Mouse (Mus musculus): ENCODE results near the gene Gm43302. TPM values are rescaled to one million over a fixed set of nuclear protein-coding genes. Genes with fewer than 3 reads are reported as not detected.
"Not testable (repeated sequence)": the region's sequence is repeated elsewhere in the genome, so short reads cannot be mapped to it uniquely, and the experiment has no call there.

The Gm43302 gene
- polyA plus RNA-seq, 1 experiment from 2014 or later = not detected

DNA sequence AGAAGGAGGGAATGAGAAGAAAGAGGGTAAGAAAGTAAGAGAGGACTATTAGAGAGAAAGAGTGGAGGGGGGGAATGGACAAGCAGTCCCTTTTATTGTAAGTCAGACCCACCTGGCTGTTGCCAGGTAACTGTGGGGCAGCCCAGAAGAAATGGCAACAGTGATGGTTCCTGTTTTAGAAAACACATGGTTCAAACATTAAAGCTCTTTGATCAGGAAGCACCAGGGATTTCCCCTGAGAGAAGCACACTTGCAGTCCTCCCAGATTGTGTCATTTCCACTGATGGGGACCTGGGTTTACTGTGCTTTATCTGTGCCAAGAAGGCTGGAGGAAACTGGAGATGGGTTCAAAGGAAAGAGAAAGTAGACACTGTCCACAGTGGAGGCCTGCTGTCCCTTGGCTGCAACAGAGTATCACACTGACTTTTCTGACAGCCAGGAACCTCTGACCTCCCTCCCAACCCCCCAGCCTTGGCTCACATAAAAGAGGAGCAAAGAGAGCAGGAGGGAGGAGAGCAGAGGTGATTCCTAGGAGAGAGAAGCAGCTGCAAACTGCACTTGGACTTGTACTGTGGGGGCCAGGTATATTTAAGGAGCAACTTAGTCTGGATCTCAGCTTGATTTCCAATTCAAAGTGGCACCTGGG is 95.5 kb downstream of the Gm43302 start:
- not testable (repeated sequence) for H3K36me3 ChIP-seq (replicated peaks; ENCODE audit: insufficient read depth, low read length); H3K27ac ChIP-seq (ENCODE audit: low read depth); H3K4me3 ChIP-seq (ENCODE audit: low read depth, low read length); H3K9me3 ChIP-seq (ENCODE audit: low read length); H3K27me3 ChIP-seq (ENCODE audit: insufficient read depth, low read length); H3K4me1 ChIP-seq (ENCODE audit: insufficient read depth); H3K4me2 ChIP-seq (ENCODE audit: low read depth, low read length); H3K9ac ChIP-seq (replicated peaks)
- ATAC-seq (0 out of 2 replicates have a peak, but pooled peaks have one; percentile 27), DNase-seq (peak; percentile 13)

DNA sequence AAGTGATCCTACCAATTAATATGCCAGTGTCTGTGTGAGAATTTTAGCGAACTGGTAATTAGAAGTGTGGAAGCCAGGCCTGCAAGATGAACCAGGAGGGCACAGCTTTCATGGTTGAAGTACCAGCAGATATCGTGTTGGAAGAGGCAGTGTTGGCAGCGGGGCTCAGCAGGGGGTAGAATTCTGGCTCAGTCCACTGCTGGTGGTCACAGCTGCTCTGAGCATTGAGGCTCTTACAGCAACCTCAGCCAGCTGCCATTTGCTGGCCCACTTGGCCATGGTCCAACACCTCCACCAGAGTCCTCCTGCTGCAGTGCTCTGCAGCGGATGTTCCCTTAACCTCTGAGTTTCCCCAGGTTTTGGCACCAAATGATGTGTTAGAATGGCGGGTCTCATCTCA is 97.2 kb downstream of the Gm43302 start:
- H3K4me2 ChIP-seq (ENCODE audit: low read depth, low read length); H3K27ac ChIP-seq (ENCODE audit: low read depth); DNase-seq; H3K9me3 ChIP-seq (ENCODE audit: low read length); H3K9ac ChIP-seq (replicated peaks); ATAC-seq; H3K36me3 ChIP-seq (replicated peaks; ENCODE audit: insufficient read depth, low read length); H3K27me3 ChIP-seq (ENCODE audit: insufficient read depth, low read length); H3K4me1 ChIP-seq (ENCODE audit: insufficient read depth); H3K4me3 ChIP-seq (ENCODE audit: low read depth, low read length): not testable (repeated sequence)
- WGBS (ENCODE audit: insufficient replicate concordance) = 72% methylated on average over 5 of the region's 5 CpGs

DNA sequence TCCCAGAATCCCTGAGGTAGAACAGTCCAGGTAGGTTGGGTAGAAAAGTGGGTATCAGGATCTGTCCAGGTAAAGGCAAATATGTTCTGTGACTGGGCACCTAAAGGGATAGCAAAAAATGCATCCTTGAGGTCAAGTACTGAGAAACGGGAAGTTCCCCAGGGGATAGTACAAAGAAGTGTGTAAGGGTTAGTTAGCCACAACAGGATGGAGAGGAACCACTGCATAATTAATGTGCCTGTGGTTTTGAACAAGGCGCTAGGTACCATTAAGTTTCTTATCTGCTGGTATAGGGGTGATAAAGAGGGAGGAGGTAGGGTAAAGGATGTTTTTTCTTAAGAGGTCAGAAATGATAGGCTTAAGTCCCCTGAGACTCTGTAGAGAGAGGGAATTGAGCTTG is 101.0 kb downstream of the Gm43302 start:
- not testable (repeated sequence) for ATAC-seq; DNase-seq; H3K4me2 ChIP-seq (ENCODE audit: low read depth, low read length); H3K27ac ChIP-seq (ENCODE audit: low read depth); H3K9ac ChIP-seq (replicated peaks); H3K9me3 ChIP-seq (ENCODE audit: low read length); H3K4me3 ChIP-seq (ENCODE audit: low read depth, low read length); H3K4me1 ChIP-seq (ENCODE audit: insufficient read depth); H3K27me3 ChIP-seq (ENCODE audit: insufficient read depth, low read length); H3K36me3 ChIP-seq (replicated peaks; ENCODE audit: insufficient read depth, low read length)
- WGBS (ENCODE audit: insufficient replicate concordance) = 35% methylated on average over 2 of the region's 2 CpGs

DNA sequence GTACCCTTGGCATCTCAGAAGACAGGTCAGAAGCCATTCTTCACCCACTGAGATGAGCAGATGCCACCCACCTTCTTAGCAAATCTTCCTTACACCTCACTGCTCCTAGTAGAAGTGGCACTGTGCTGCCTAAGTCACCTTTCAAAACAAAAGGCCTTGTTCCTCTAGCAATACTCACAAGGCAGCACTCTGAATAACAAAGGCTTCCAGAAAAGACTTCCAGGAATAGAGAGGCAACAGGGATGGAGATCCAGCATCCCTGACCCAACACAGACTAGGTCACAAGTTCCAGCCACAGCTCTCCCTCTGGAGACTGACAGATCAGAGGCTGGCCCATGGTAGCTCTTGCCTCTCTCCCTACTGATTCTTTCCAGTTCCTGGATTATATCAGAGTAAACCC is 112.0 kb downstream of the Gm43302 start:
- Histone ChIP-seq H3K4me1 (ENCODE audit: insufficient read depth) (no peaks in the 10 kb centered on the region), H3K9me3 (ENCODE audit: low read length) (no peaks in the 10 kb centered on the region), H3K4me2 (ENCODE audit: low read depth, low read length) (no peak overlapping the region), H3K27ac (ENCODE audit: low read depth) (no peak overlapping the region), H3K4me3 (ENCODE audit: low read depth, low read length) (no peak overlapping the region), H3K27me3 (ENCODE audit: insufficient read depth, low read length) (no peaks in the 10 kb centered on the region), H3K9ac (replicated peaks) (no peak overlapping the region), H3K36me3 (replicated peaks; ENCODE audit: insufficient read depth, low read length) (no peaks in the 10 kb centered on the region)
- no peak for ATAC-seq
- TF ChIP-seq EP300 (IDR thresholded peaks at IDR 0.05; ENCODE audit: low read depth) (no peak), CTCF (IDR thresholded peaks at IDR 0.05; ENCODE audit: low read depth) (no peak)
- no peak for DNase-seq

Other genes starting within 250 kb of the Gm43302 start
- gene Gbp9, start 154.2 kb downstream of the Gm43302 start, polyA plus RNA-seq (2015; fragmentation: Nextera tagmentation; extraction: Ambion mirVana) = 2.4 and 2.8 TPM in 2 replicates
- gene Gbp8, start 154.2 kb downstream of the Gm43302 start, polyA plus RNA-seq (2015; fragmentation: Nextera tagmentation; extraction: Ambion mirVana) = 2.1 and 2.5 TPM in 2 replicates
- 1.2 and 1.4 TPM in 2 replicates for gene Gbp4, start 154.1 kb downstream of the Gm43302 start, polyA plus RNA-seq (2015; fragmentation: Nextera tagmentation; extraction: Ambion mirVana)
- gene Gbp10, start 54.2 kb downstream of the Gm43302 start, polyA plus RNA-seq (2015; fragmentation: Nextera tagmentation; extraction: Ambion mirVana) = 1.1 and 1.6 TPM in 2 replicates
- 10.7 and 10.8 TPM in 2 replicates for gene Gbp6, start within 50 bp of the Gm43302 start, polyA plus RNA-seq (2015; fragmentation: Nextera tagmentation; extraction: Ambion mirVana)
- 1.1 and 1.4 TPM in 2 replicates for gene Lrrc8b, start 122.1 kb upstream of the Gm43302 start, polyA plus RNA-seq (2015; fragmentation: Nextera tagmentation; extraction: Ambion mirVana)
- gene Lrrc8c, start 225.7 kb upstream of the Gm43302 start, polyA plus RNA-seq (2015; fragmentation: Nextera tagmentation; extraction: Ambion mirVana) = 8.3 and 9.8 TPM in 2 replicates

Measured in liver, postnatal 0 days (tissue).